Mouse (Mus musculus): Measurements from ENCODE around the gene Olfr901. TPM values are rescaled to one million over a fixed set of nuclear protein-coding genes. Genes with fewer than 3 reads are reported as not detected.
"Not testable (repeated sequence)": the region's sequence is repeated elsewhere in the genome, so short reads cannot be mapped to it uniquely, and the experiment has no call there.

Olfr901 gene
- polyA plus RNA-seq (2011; ENCODE audit: insufficient read length, low read depth, missing spikeins): not detected in 2 replicates

DNA sequence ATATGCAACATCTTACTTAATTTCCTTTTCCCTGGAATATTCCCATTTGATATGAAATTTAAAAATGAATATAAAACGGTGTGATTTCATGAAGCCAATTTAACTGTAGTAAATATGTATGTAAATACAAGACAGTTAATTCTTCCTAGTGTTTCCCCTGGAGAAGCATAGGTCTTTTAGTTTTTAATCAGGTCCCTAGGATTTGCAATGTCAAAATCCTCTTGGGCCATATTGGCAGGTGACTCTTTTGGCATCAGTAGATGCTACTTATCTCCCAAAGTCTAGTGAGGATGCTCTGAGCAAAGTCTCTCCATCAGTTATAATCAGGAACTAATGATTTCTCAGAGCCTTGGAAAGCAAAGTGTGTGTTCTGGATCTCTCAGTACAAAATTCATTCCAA, at the start of gene Olfr901:
Olfr901 (plus strand) TSS at position 301 of the 400 bp plus-strand sequence.
- Histone ChIP-seq H3K4me1 (ENCODE audit: control insufficient read depth, insufficient read depth, low read length) (no peaks in the 10 kb centered on the region), H3K4me3 (ENCODE audit: insufficient read depth, low read length) (no peak within 1 kb of the TSS), H3K27ac (ENCODE audit: insufficient read depth, low read length) (no peak within 1 kb of the TSS)
- no peak for TF ChIP-seq CTCF (IDR thresholded peaks at IDR 0.05; ENCODE audit: borderline replicate concordance, insufficient read depth, low read length)
- TF ChIP-seq POLR2A (IDR thresholded peaks at IDR 0.05; ENCODE audit: low read depth, low read length): no peak

DNA sequence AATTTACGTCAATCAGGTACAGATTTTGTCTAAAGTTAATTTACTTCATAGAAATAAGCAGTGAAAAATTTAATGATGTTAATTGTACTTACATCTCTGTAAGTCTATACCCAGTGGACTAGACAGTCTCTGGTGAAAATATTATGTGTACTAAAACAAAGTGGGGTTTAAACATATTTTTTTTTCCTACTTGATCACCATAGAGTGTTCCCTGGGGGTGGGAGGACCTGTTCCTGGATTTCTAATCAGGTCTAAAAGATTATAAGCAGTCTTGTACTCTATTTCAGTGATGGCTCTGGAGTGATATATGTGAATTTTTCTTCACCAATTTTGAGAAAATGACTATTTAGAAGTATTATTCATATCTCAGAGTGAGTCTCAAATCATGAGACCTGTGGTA, 27.9 kb upstream of the Olfr901 start, which contains the start of gene Olfr147:
Olfr147 (plus strand) TSS at position 301 of the 400 bp plus-strand sequence.
- no peak within 1 kb of the TSS for H3K27ac ChIP-seq (ENCODE audit: insufficient read depth, low read length)
- H3K4me3 ChIP-seq (ENCODE audit: insufficient read depth, low read length): no peak within 1 kb of the TSS
- TF ChIP-seq CTCF (IDR thresholded peaks at IDR 0.05; ENCODE audit: borderline replicate concordance, insufficient read depth, low read length): no peak
- TF ChIP-seq POLR2A (IDR thresholded peaks at IDR 0.05; ENCODE audit: low read depth, low read length): no peak
- no peaks in the 10 kb centered on the region for H3K4me1 ChIP-seq (ENCODE audit: control insufficient read depth, insufficient read depth, low read length)

DNA sequence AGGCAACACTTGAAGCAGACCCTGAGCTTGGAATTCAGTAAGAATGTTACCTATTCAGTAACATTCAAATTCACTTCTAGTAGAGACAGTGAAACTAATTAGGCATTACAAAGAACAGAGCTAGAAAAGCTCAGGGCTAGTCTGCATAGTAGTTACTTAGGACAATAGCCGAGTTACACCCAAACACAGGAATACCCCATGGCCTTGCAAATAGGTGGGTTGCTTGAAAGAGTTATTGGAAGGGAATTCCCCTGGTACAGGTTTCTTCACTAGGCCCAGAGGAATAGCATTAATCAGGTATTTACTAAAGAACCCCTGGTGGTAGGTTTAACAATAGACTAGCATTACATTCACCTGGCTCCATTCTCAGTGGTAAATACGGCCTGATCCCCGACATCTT, 21.8 kb upstream of the Olfr901 start:
- H3K4me3 ChIP-seq (ENCODE audit: insufficient read depth, low read length); H3K27ac ChIP-seq (ENCODE audit: insufficient read depth, low read length); H3K4me1 ChIP-seq (ENCODE audit: control insufficient read depth, insufficient read depth, low read length): not testable (repeated sequence)

DNA sequence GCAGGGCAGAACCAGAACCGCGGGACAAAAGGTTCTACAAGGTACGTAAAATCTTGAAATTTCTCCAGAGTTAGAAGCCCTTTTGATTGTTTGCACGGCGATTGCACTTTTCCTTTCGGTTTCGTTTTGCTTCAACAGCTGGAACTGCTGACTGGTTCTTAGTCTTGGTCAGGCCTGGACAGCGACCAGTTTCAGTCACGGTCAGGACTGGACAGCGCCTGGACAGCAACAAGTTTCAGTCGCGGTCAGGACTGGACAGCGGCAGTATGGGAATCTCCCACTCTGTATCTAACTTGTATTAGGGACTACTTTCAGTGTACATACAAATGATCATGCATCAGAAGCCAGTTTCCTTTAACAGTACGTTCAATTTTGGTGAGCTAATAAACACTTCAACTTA, 15.8 kb upstream of the Olfr901 start:
- not testable (repeated sequence) for H3K27ac ChIP-seq (ENCODE audit: insufficient read depth, low read length); H3K4me3 ChIP-seq (ENCODE audit: insufficient read depth, low read length); H3K4me1 ChIP-seq (ENCODE audit: control insufficient read depth, insufficient read depth, low read length)

GRCm38 (mm10) chr9:38423801-38424200, 5.5 kb upstream of the Olfr901 start:
- H3K4me3 ChIP-seq (ENCODE audit: insufficient read depth, low read length): no peak overlapping the region
- H3K27ac ChIP-seq (ENCODE audit: insufficient read depth, low read length): no peak overlapping the region
- no peaks in the 10 kb centered on the region for H3K4me1 ChIP-seq (ENCODE audit: control insufficient read depth, insufficient read depth, low read length)
- TF ChIP-seq CTCF (IDR thresholded peaks at IDR 0.05; ENCODE audit: borderline replicate concordance, insufficient read depth, low read length): no peak
- TF ChIP-seq POLR2A (IDR thresholded peaks at IDR 0.05; ENCODE audit: low read depth, low read length): no peak

GRCm38 (mm10) chr9:38427026-38427425, 2.2 kb upstream of the Olfr901 start:
- Histone ChIP-seq H3K4me3 (ENCODE audit: insufficient read depth, low read length) (no peak overlapping the region), H3K27ac (ENCODE audit: insufficient read depth, low read length) (no peak overlapping the region), H3K4me1 (ENCODE audit: control insufficient read depth, insufficient read depth, low read length) (no peaks in the 10 kb centered on the region)
- no peak for TF ChIP-seq POLR2A (IDR thresholded peaks at IDR 0.05; ENCODE audit: low read depth, low read length)
- no peak for TF ChIP-seq CTCF (IDR thresholded peaks at IDR 0.05; ENCODE audit: borderline replicate concordance, insufficient read depth, low read length)

GRCm38 (mm10) chr9:38447352-38447751, 18.1 kb downstream of the Olfr901 start, which contains the start of gene Olfr902:
Olfr902 (plus strand) TSS chr9:38447652.
- no peaks in the 10 kb centered on the region for H3K4me1 ChIP-seq (ENCODE audit: control insufficient read depth, insufficient read depth, low read length)
- no peak within 1 kb of the TSS for H3K4me3 ChIP-seq (ENCODE audit: insufficient read depth, low read length)
- H3K27ac ChIP-seq (ENCODE audit: insufficient read depth, low read length): no peak within 1 kb of the TSS
- TF ChIP-seq CTCF (IDR thresholded peaks at IDR 0.05; ENCODE audit: borderline replicate concordance, insufficient read depth, low read length) (no peak), POLR2A (IDR thresholded peaks at IDR 0.05; ENCODE audit: low read depth, low read length) (no peak)

DNA sequence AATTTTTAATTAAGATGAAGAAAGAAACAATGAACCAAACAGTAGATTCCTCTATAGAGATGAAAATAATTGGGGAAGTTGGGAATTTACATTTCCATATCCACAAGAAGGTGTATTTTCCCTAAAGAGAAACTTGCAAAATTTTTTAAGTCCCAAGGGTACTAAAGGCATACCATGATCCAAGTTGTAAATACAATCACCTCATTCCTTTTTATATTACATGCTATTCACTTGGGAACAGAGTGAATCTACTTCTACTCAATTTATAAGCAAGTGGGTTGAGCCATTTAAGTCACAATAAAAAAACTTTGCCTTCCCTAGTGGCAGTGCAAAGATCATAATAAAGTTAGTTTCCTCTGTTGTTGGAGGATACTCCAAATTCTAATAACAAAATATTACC, 33.6 kb downstream of the Olfr901 start, which contains the start of gene Olfr904:
Olfr904 (plus strand) TSS at position 301 of the 400 bp plus-strand sequence.
- H3K4me3 ChIP-seq (ENCODE audit: insufficient read depth, low read length): no peak within 1 kb of the TSS
- no peaks in the 10 kb centered on the region for H3K4me1 ChIP-seq (ENCODE audit: control insufficient read depth, insufficient read depth, low read length)
- no peak within 1 kb of the TSS for H3K27ac ChIP-seq (ENCODE audit: insufficient read depth, low read length)
- TF ChIP-seq CTCF (IDR thresholded peaks at IDR 0.05; ENCODE audit: borderline replicate concordance, insufficient read depth, low read length): no peak
- no peak for TF ChIP-seq POLR2A (IDR thresholded peaks at IDR 0.05; ENCODE audit: low read depth, low read length)

- Histone ChIP-seq H3K4me1 (ENCODE audit: control insufficient read depth, insufficient read depth, low read length) (no peaks in the 10 kb centered on the region), H3K4me3 (ENCODE audit: insufficient read depth, low read length) (no peak within 1 kb of the TSS), H3K27ac (ENCODE audit: insufficient read depth, low read length) (no peak within 1 kb of the TSS)
- TF ChIP-seq CTCF (IDR thresholded peaks at IDR 0.05; ENCODE audit: borderline replicate concordance, insufficient read depth, low read length): no peak
- no peak for TF ChIP-seq POLR2A (IDR thresholded peaks at IDR 0.05; ENCODE audit: low read depth, low read length)
Measured at GRCm38 (mm10) chr9:38470807-38471206, 41.6 kb downstream of the Olfr901 start, which contains the start of gene Olfr905. Olfr905 (plus strand) TSS chr9:38471107.

Other genes with a start within 250 kb of the Olfr901 start
- not detected in 2 replicates for gene Olfr891, start 248.6 kb upstream of the Olfr901 start, polyA plus RNA-seq (2011; ENCODE audit: insufficient read length, low read depth, missing spikeins)
- not detected in 2 replicates for gene Olfr893, start 221.1 kb upstream of the Olfr901 start, polyA plus RNA-seq (2011; ENCODE audit: insufficient read length, low read depth, missing spikeins)
- gene Olfr894, start 211.4 kb upstream of the Olfr901 start, polyA plus RNA-seq (2011; ENCODE audit: insufficient read length, low read depth, missing spikeins): not detected in 2 replicates
- gene Olfr143, start 176.7 kb upstream of the Olfr901 start, polyA plus RNA-seq (2011; ENCODE audit: insufficient read length, low read depth, missing spikeins): not detected in 2 replicates
- gene Olfr895, start 161.6 kb upstream of the Olfr901 start, polyA plus RNA-seq (2011; ENCODE audit: insufficient read length, low read depth, missing spikeins): not detected in 2 replicates
- not detected in 2 replicates for gene Olfr896-ps1, start 138.3 kb upstream of the Olfr901 start, polyA plus RNA-seq (2011; ENCODE audit: insufficient read length, low read depth, missing spikeins)
- not detected in 2 replicates for gene Olfr25, start 100.4 kb upstream of the Olfr901 start, polyA plus RNA-seq (2011; ENCODE audit: insufficient read length, low read depth, missing spikeins)
- not detected in 2 replicates for gene Olfr898, start 81.0 kb upstream of the Olfr901 start, polyA plus RNA-seq (2011; ENCODE audit: insufficient read length, low read depth, missing spikeins)
- not detected in 2 replicates for gene Olfr250, start 62.6 kb upstream of the Olfr901 start, polyA plus RNA-seq (2011; ENCODE audit: insufficient read length, low read depth, missing spikeins)
- gene Olfr251, start 52.4 kb upstream of the Olfr901 start, polyA plus RNA-seq (2011; ENCODE audit: insufficient read length, low read depth, missing spikeins): not detected in 2 replicates
- not detected in 2 replicates for gene Olfr147, start 27.8 kb upstream of the Olfr901 start, polyA plus RNA-seq (2011; ENCODE audit: insufficient read length, low read depth, missing spikeins)
- gene Olfr902, start 18.2 kb downstream of the Olfr901 start, polyA plus RNA-seq (2011; ENCODE audit: insufficient read length, low read depth, missing spikeins): not detected in 2 replicates
- gene Olfr904, start 33.7 kb downstream of the Olfr901 start, polyA plus RNA-seq (2011; ENCODE audit: insufficient read length, low read depth, missing spikeins): not detected in 2 replicates
- 0.12 and 0.32 TPM in 2 replicates for gene Olfr905, start 41.7 kb downstream of the Olfr901 start, polyA plus RNA-seq (2011; ENCODE audit: insufficient read length, low read depth, missing spikeins)
- gene Olfr906, start 57.6 kb downstream of the Olfr901 start, polyA plus RNA-seq (2011; ENCODE audit: insufficient read length, low read depth, missing spikeins): not detected in 2 replicates
- not detected in 2 replicates for gene Olfr907, start 66.3 kb downstream of the Olfr901 start, polyA plus RNA-seq (2011; ENCODE audit: insufficient read length, low read depth, missing spikeins)
- gene Olfr911-ps1, start 92.1 kb downstream of the Olfr901 start, polyA plus RNA-seq (2011; ENCODE audit: insufficient read length, low read depth, missing spikeins): not detected in 2 replicates
- gene Olfr910, start 108.4 kb downstream of the Olfr901 start, polyA plus RNA-seq (2011; ENCODE audit: insufficient read length, low read depth, missing spikeins): not detected in 2 replicates
- gene Olfr912, start 150.7 kb downstream of the Olfr901 start, polyA plus RNA-seq (2011; ENCODE audit: insufficient read length, low read depth, missing spikeins): 0.18 TPM in 1 of 2 replicates, not detected in the other
- gene Olfr913, start 163.3 kb downstream of the Olfr901 start, polyA plus RNA-seq (2011; ENCODE audit: insufficient read length, low read depth, missing spikeins): not detected in 2 replicates
- not detected in 2 replicates for gene Olfr914, start 175.6 kb downstream of the Olfr901 start, polyA plus RNA-seq (2011; ENCODE audit: insufficient read length, low read depth, missing spikeins)
- gene Olfr916, start 230.4 kb downstream of the Olfr901 start, polyA plus RNA-seq (2011; ENCODE audit: insufficient read length, low read depth, missing spikeins): not detected in 2 replicates
- gene Olfr917, start 236.4 kb downstream of the Olfr901 start, polyA plus RNA-seq (2011; ENCODE audit: insufficient read length, low read depth, missing spikeins): not detected in 2 replicates
- gene Olfr918, start 245.1 kb downstream of the Olfr901 start, polyA plus RNA-seq (2011; ENCODE audit: insufficient read length, low read depth, missing spikeins): not detected in 2 replicates

Data from embryonic fibroblast, embryonic 13.5 days (primary cell).